Mouse (Mus musculus): Measurements from ENCODE around the gene Tspan13. TPM values are rescaled to one million over a fixed set of nuclear protein-coding genes. Genes with fewer than 3 reads are reported as not detected.

The Tspan13 gene
- 10 to 100 TPM; 34.4 to 50.7 (median 42.6) TPM for total RNA-seq (2022)

- DNase-seq (ENCODE audit: low spot score): peak; percentile 87
Measured at GRCm38 (mm10) chr12:36042348-36042778, at the start of gene Tspan13. Gene Tspan13 (minus strand): TSS chr12:36042500.

- DNase-seq (ENCODE audit: low spot score): no peak
Measured at GRCm38 (mm10) chr12:36091964-36092363, 49.7 kb upstream of the Tspan13 start.

- DNase-seq (ENCODE audit: low spot score): no peak
Measured at GRCm38 (mm10) chr12:36089221-36089620, 46.9 kb upstream of the Tspan13 start.

GRCm38 (mm10) chr12:36088804-36089203 is 46.5 kb upstream of the Tspan13 start:
- no peak for DNase-seq (ENCODE audit: low spot score)

GRCm38 (mm10) chr12:36085380-36085779 is 43.1 kb upstream of the Tspan13 start:
- DNase-seq (ENCODE audit: low spot score): no peak

- no peak for DNase-seq (ENCODE audit: low spot score)
Measured at GRCm38 (mm10) chr12:36078101-36078899, 36.0 kb upstream of the Tspan13 start.

GRCm38 (mm10) chr12:36072860-36073259 is 30.6 kb upstream of the Tspan13 start:
- no peak for DNase-seq (ENCODE audit: low spot score)

- no peak for DNase-seq (ENCODE audit: low spot score)
Measured at GRCm38 (mm10) chr12:36070231-36070630, 27.9 kb upstream of the Tspan13 start.

GRCm38 (mm10) chr12:36067538-36067937 is 25.2 kb upstream of the Tspan13 start:
- no peak for DNase-seq (ENCODE audit: low spot score)

GRCm38 (mm10) chr12:36065911-36066310 is 23.6 kb upstream of the Tspan13 start:
- no peak for DNase-seq (ENCODE audit: low spot score)

GRCm38 (mm10) chr12:36057699-36058098 is 15.4 kb upstream of the Tspan13 start:
- no peak for DNase-seq (ENCODE audit: low spot score)

GRCm38 (mm10) chr12:36050276-36050675 is 8.0 kb upstream of the Tspan13 start:
- DNase-seq (ENCODE audit: low spot score): no peak

GRCm38 (mm10) chr12:36047593-36047992 is 5.3 kb upstream of the Tspan13 start:
- no peak for DNase-seq (ENCODE audit: low spot score)

GRCm38 (mm10) chr12:36046196-36046595 is 3.9 kb upstream of the Tspan13 start:
- DNase-seq (ENCODE audit: low spot score): no peak

GRCm38 (mm10) chr12:36044691-36045090 is 2.4 kb upstream of the Tspan13 start:
- no peak for DNase-seq (ENCODE audit: low spot score)

- peak; percentile 75 for DNase-seq (ENCODE audit: low spot score)
Measured at GRCm38 (mm10) chr12:36041703-36042347, 475 bp downstream of the Tspan13 start.

GRCm38 (mm10) chr12:36041281-36041589 is 1.1 kb downstream of the Tspan13 start:
- DNase-seq (ENCODE audit: low spot score): no peak

GRCm38 (mm10) chr12:36040571-36041280 is 1.6 kb downstream of the Tspan13 start:
- DNase-seq (ENCODE audit: low spot score): no peak

GRCm38 (mm10) chr12:36039541-36040084 is 2.7 kb downstream of the Tspan13 start:
- DNase-seq (ENCODE audit: low spot score): no peak

- no peak for DNase-seq (ENCODE audit: low spot score)
Measured at GRCm38 (mm10) chr12:36036776-36037175, 5.5 kb downstream of the Tspan13 start.

GRCm38 (mm10) chr12:36036121-36036520 is 6.2 kb downstream of the Tspan13 start:
- no peak for DNase-seq (ENCODE audit: low spot score)

GRCm38 (mm10) chr12:36035501-36035900 is 6.8 kb downstream of the Tspan13 start:
- peak; percentile 49 for DNase-seq (ENCODE audit: low spot score)

Measured in heart, adult 8-10 months (tissue).